Mouse (Mus musculus) E14TG2a.4 (cell line): ENCODE measurements around the gene Casp4.

Experiments
- CTCF ChIP-seq: conservative IDR thresholded peaks from 2 replicates; pipeline ENCODE4 v1.5.1; 2014; ENCODE audit warnings: low read length
- NANOG ChIP-seq: IDR thresholded peaks from 2 replicates; pipeline ENCODE4 v1.6.1; 2014; ENCODE audit warnings: borderline replicate concordance, low read length, mixed read lengths
- POU5F1 ChIP-seq: IDR thresholded peaks from 2 replicates; pipeline ENCODE4 v1.6.1; 2014; ENCODE audit warnings: low read length, borderline replicate concordance

DNA sequence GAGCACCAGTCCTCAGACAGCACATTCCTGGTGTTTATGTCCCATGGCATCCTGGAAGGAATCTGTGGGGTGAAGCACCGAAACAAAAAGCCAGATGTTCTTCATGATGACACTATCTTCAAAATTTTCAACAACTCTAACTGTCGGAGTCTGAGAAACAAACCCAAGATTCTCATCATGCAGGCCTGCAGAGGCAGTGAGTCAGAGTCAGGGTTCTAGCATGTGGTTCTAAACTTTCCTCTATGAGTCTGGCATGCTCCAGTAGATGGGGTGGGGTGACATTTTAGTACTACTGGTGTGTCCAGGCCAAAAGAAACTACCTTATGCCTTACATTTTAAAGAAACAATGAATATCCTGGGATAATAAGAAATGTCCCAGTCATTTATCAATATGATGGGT is 45.0 kb downstream of the Casp4 start:
- TF ChIP-seq CTCF (no peak), POU5F1 (no peak), NANOG (no peak)
